Mouse (Mus musculus): ENCODE results near the gene Llgl1. TPM values are rescaled to one million over a fixed set of nuclear protein-coding genes. Genes with fewer than 3 reads are reported as not detected.
A peak's percentile ranks its signal among the peaks of the same experiment; 100 is the strongest.

Gene Llgl1
- polyA plus RNA-seq, 1 experiment, result 46.8 TPM

GRCm38 (mm10) chr11:60712040-60712439 lies 12.5 kb downstream of the Llgl1 start:
- Histone ChIP-seq H3K36me3 (ENCODE audit: control insufficient read depth, insufficient read depth) (peaks cover 81% of the 10 kb centered on the region), H3K79me3 (ENCODE audit: low read depth) (no peaks in the 10 kb centered on the region), H3K4me3 (ENCODE audit: insufficient read depth, poor library complexity, severe bottlenecking) (no peak overlapping the region), H3K27me3 (ENCODE audit: control insufficient read depth, insufficient read depth, insufficient read length) (no peaks in the 10 kb centered on the region), H3K79me2 (ENCODE audit: control insufficient read depth, insufficient read depth) (no peaks in the 10 kb centered on the region), H3ac (ENCODE audit: control insufficient read depth, insufficient read length, low read depth) (no peak overlapping the region)
- TF ChIP-seq MYOG (IDR thresholded peaks at IDR 0.05; ENCODE audit: control insufficient read depth, extremely low read depth, insufficient read length) (no peak), MAX (IDR thresholded peaks at IDR 0.05) (no peak), CEBPB (IDR thresholded peaks at IDR 0.05; ENCODE audit: low read depth) (no peak), FOSL1 (IDR thresholded peaks at IDR 0.05; ENCODE audit: insufficient read depth, low read length, poor library complexity, severe bottlenecking) (no peak), CTCF (IDR thresholded peaks at IDR 0.05; ENCODE audit: control insufficient read depth, insufficient read depth, insufficient read length) (no peak), MYOD1 (IDR thresholded peaks at IDR 0.05; ENCODE audit: control insufficient read depth, insufficient read length, low read depth) (no peak), USF1 (IDR thresholded peaks at IDR 0.05; ENCODE audit: low read depth) (no peak)

GRCm38 (mm10) chr11:60712639-60713255 lies 13.2 kb downstream of the Llgl1 start:
- H3K79me2 ChIP-seq (ENCODE audit: control insufficient read depth, insufficient read depth), result no peaks in the 10 kb centered on the region
- H3K79me3 ChIP-seq (ENCODE audit: low read depth), result no peaks in the 10 kb centered on the region
- no peak for TF ChIP-seq CTCF (IDR thresholded peaks at IDR 0.05; ENCODE audit: control insufficient read depth, insufficient read depth, insufficient read length)
- no peak for TF ChIP-seq MYOG (IDR thresholded peaks at IDR 0.05; ENCODE audit: control insufficient read depth, extremely low read depth, insufficient read length)
- no peak for TF ChIP-seq MYOD1 (IDR thresholded peaks at IDR 0.05; ENCODE audit: control insufficient read depth, insufficient read length, low read depth)
- no peak for TF ChIP-seq FOSL1 (IDR thresholded peaks at IDR 0.05; ENCODE audit: insufficient read depth, low read length, poor library complexity, severe bottlenecking)
- no peak for TF ChIP-seq CEBPB (IDR thresholded peaks at IDR 0.05; ENCODE audit: low read depth)
- no peak for TF ChIP-seq MAX (IDR thresholded peaks at IDR 0.05)
- no peak for TF ChIP-seq USF1 (IDR thresholded peaks at IDR 0.05; ENCODE audit: low read depth)
- no peak overlapping the region for H3ac ChIP-seq (ENCODE audit: control insufficient read depth, insufficient read length, low read depth)
- peaks cover 81% of the 10 kb centered on the region for H3K36me3 ChIP-seq (ENCODE audit: control insufficient read depth, insufficient read depth)
- no peak overlapping the region for H3K4me3 ChIP-seq (ENCODE audit: insufficient read depth, poor library complexity, severe bottlenecking)
- H3K27me3 ChIP-seq (ENCODE audit: control insufficient read depth, insufficient read depth, insufficient read length), result no peaks in the 10 kb centered on the region

DNA sequence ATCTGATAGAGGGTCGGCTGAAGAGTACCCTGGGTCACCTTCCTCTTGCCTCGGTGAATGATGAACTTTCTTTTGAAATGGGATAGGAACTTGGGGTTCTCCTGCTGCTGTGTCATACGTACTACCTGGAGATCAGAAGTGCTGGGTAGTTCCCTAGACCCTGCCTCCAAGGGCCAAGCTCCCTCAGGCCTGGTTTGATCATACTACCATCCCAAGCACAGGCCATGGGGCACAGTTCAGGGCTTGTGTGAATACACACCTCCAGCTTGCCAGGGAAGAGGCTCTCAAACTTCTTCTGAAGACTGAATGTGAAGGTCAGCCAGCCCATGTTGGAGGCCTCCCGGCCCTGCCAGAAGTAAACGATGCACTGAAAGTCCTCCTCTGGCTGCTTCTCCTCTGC lies 16.3 kb downstream of the Llgl1 start:
- H3K4me3 ChIP-seq (ENCODE audit: insufficient read depth, poor library complexity, severe bottlenecking), result no peak overlapping the region
- TF ChIP-seq MYOG (IDR thresholded peaks at IDR 0.05; ENCODE audit: control insufficient read depth, extremely low read depth, insufficient read length) (no peak), FOSL1 (IDR thresholded peaks at IDR 0.05; ENCODE audit: insufficient read depth, low read length, poor library complexity, severe bottlenecking) (no peak), USF1 (IDR thresholded peaks at IDR 0.05; ENCODE audit: low read depth) (no peak), MAX (IDR thresholded peaks at IDR 0.05) (no peak), CEBPB (IDR thresholded peaks at IDR 0.05; ENCODE audit: low read depth) (no peak), MYOD1 (IDR thresholded peaks at IDR 0.05; ENCODE audit: control insufficient read depth, insufficient read length, low read depth) (no peak), CTCF (IDR thresholded peaks at IDR 0.05; ENCODE audit: control insufficient read depth, insufficient read depth, insufficient read length) (no peak)
- peaks cover 80% of the 10 kb centered on the region for H3K36me3 ChIP-seq (ENCODE audit: control insufficient read depth, insufficient read depth)
- H3K79me3 ChIP-seq (ENCODE audit: low read depth), result no peaks in the 10 kb centered on the region
- no peaks in the 10 kb centered on the region for H3K79me2 ChIP-seq (ENCODE audit: control insufficient read depth, insufficient read depth)
- no peaks in the 10 kb centered on the region for H3K27me3 ChIP-seq (ENCODE audit: control insufficient read depth, insufficient read depth, insufficient read length)
- H3ac ChIP-seq (ENCODE audit: control insufficient read depth, insufficient read length, low read depth), result no peak overlapping the region

DNA sequence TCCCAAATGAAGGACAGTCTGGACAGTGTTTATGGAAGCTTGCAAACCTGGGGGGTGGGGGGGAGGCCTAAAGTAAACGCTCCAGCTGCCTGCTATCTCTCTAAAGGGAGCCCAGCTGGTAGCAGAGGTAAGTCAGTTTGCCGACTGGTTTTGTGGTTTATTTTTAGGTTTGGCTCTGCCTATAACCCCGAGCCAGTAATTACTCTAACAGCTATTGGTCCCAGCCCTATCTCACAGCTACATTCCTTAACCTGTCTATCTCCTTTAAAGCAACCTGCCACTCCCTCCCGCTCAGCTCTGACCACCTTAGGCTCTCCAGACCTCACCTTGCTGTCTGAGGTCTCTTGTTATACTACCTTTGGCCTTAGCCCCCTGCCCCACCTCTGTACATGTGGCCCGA lies 19.7 kb downstream of the Llgl1 start:
- H3K79me2 ChIP-seq (ENCODE audit: control insufficient read depth, insufficient read depth), result no peaks in the 10 kb centered on the region
- TF ChIP-seq MYOG (IDR thresholded peaks at IDR 0.05; ENCODE audit: control insufficient read depth, extremely low read depth, insufficient read length) (no peak), CTCF (IDR thresholded peaks at IDR 0.05; ENCODE audit: control insufficient read depth, insufficient read depth, insufficient read length) (no peak), FOSL1 (IDR thresholded peaks at IDR 0.05; ENCODE audit: insufficient read depth, low read length, poor library complexity, severe bottlenecking) (no peak), MAX (IDR thresholded peaks at IDR 0.05) (no peak), CEBPB (IDR thresholded peaks at IDR 0.05; ENCODE audit: low read depth) (no peak), MYOD1 (IDR thresholded peaks at IDR 0.05; ENCODE audit: control insufficient read depth, insufficient read length, low read depth) (no peak), USF1 (IDR thresholded peaks at IDR 0.05; ENCODE audit: low read depth) (no peak)
- H3K79me3 ChIP-seq (ENCODE audit: low read depth), result no peaks in the 10 kb centered on the region
- peaks cover 64% of the 10 kb centered on the region for H3K36me3 ChIP-seq (ENCODE audit: control insufficient read depth, insufficient read depth)
- no peak overlapping the region for H3K4me3 ChIP-seq (ENCODE audit: insufficient read depth, poor library complexity, severe bottlenecking)
- H3K27me3 ChIP-seq (ENCODE audit: control insufficient read depth, insufficient read depth, insufficient read length), result no peaks in the 10 kb centered on the region
- H3ac ChIP-seq (ENCODE audit: control insufficient read depth, insufficient read length, low read depth), result no peak overlapping the region

- Histone ChIP-seq H3K36me3 (ENCODE audit: control insufficient read depth, insufficient read depth) (peaks cover 17% of the 10 kb centered on the region), H3K27me3 (ENCODE audit: control insufficient read depth, insufficient read depth, insufficient read length) (no peaks in the 10 kb centered on the region), H3ac (ENCODE audit: control insufficient read depth, insufficient read length, low read depth) (peak within 1 kb of the TSS; percentile 79), H3K4me3 (ENCODE audit: insufficient read depth, poor library complexity, severe bottlenecking) (peak within 1 kb of the TSS; percentile 57), H3K79me2 (ENCODE audit: control insufficient read depth, insufficient read depth) (peaks cover 26% of the 10 kb centered on the region), H3K79me3 (ENCODE audit: low read depth) (peaks cover 15% of the 10 kb centered on the region)
- TF ChIP-seq CTCF (IDR thresholded peaks at IDR 0.05; ENCODE audit: control insufficient read depth, insufficient read depth, insufficient read length) (peak; percentile 61), FOSL1 (IDR thresholded peaks at IDR 0.05; ENCODE audit: insufficient read depth, low read length, poor library complexity, severe bottlenecking) (no peak), MAX (IDR thresholded peaks at IDR 0.05) (no peak), CEBPB (IDR thresholded peaks at IDR 0.05; ENCODE audit: low read depth) (no peak), USF1 (IDR thresholded peaks at IDR 0.05; ENCODE audit: low read depth) (no peak)
These were observed 27.3 kb downstream of the Llgl1 start, which contains the start of gene Flii for GRCm38 (mm10) chr11:60726601-60727391. Flii (minus strand) TSS chr11:60727263.
